Mouse (Mus musculus) heart, adult 2 months (tissue): Measurements from ENCODE around the gene Kat6b.

ENCODE experiments used
- CTCF ChIP-seq: fragments of 200-600 bp; IDR thresholded peaks from 2 replicates; pipeline ENCODE4 v1.8.1; 2022; ENCODE audit warnings: antibody characterized with exemption, mild to moderate bottlenecking, moderate library complexity
- EP300 ChIP-seq: fragments of 200-500 bp; IDR thresholded peaks from 2 replicates; pipeline ENCODE4 v1.6.1; 2011; ENCODE audit warnings: low read depth, low read length, control low read depth; ENCODE audit not compliant: insufficient read depth
- POLR2A ChIP-seq: fragments of 200-500 bp; IDR thresholded peaks from 2 replicates; pipeline ENCODE4 v1.6.1; 2011; ENCODE audit warnings: mild to moderate bottlenecking, low read depth, low read length, control low read depth; ENCODE audit not compliant: insufficient read depth

GRCm38 (mm10) chr14:21498361-21498996 is 17.2 kb downstream of the Kat6b start:
- TF ChIP-seq CTCF, result no peak
- no peak for TF ChIP-seq EP300
- TF ChIP-seq POLR2A, result no peak
